Mouse (Mus musculus) gastrocnemius, postnatal 10 days (tissue): ENCODE measurements around the gene Wdr82. TPM values are rescaled to one million over a fixed set of nuclear protein-coding genes. Genes with fewer than 3 reads are reported as not detected.

ENCODE experiments used
- DNase-seq: peaks from one replicate; pipeline ENCODE4 v3.0.0; 2021; ENCODE audit warnings: mixed read lengths
- microRNA-seq, 2 experiments: library from miRNA; unstranded; fragments of <30 nt; microRNA quantifications; one replicate each; pipeline ENCODE4 v1.2.0; 2021
- total RNA-seq, 2 experiments: library from RNA; stranded (reverse); gene quantifications; 2 replicates each; pipeline ENCODE4 v1.2.3; 2021

The Wdr82 gene
- total RNA-seq, 2 experiments from 2014 or later: 31.1 to 38.8 TPM

- DNase-seq: no peak
Measured at GRCm38 (mm10) chr9:106225469-106226150, 54.9 kb downstream of the Wdr82 start.

- no peak for DNase-seq
Measured at GRCm38 (mm10) chr9:106226151-106226682, 55.5 kb downstream of the Wdr82 start.

- no peak for DNase-seq
Measured at GRCm38 (mm10) chr9:106227790-106228429, 57.2 kb downstream of the Wdr82 start.

GRCm38 (mm10) chr9:106230051-106230733, 59.5 kb downstream of the Wdr82 start:
- DNase-seq: no peak

GRCm38 (mm10) chr9:106230734-106231106, 60.0 kb downstream of the Wdr82 start:
- no peak for DNase-seq

- no peak for DNase-seq
Measured at GRCm38 (mm10) chr9:106231220-106231619, 60.5 kb downstream of the Wdr82 start.

GRCm38 (mm10) chr9:106231816-106232215, 61.1 kb downstream of the Wdr82 start:
- no peak for DNase-seq

GRCm38 (mm10) chr9:106232956-106233355, 62.2 kb downstream of the Wdr82 start:
- no peak for DNase-seq

GRCm38 (mm10) chr9:106233953-106234352, 63.2 kb downstream of the Wdr82 start:
- DNase-seq: no peak

- no peak for DNase-seq
Measured at GRCm38 (mm10) chr9:106235194-106235830, 64.6 kb downstream of the Wdr82 start.

- no peak for DNase-seq
Measured at GRCm38 (mm10) chr9:106236156-106236817, 65.6 kb downstream of the Wdr82 start.

- DNase-seq: no peak
Measured at GRCm38 (mm10) chr9:106236818-106237211, 66.1 kb downstream of the Wdr82 start.

GRCm38 (mm10) chr9:106237401-106237800, 66.7 kb downstream of the Wdr82 start:
- no peak for DNase-seq

- DNase-seq: no peak
Measured at GRCm38 (mm10) chr9:106237878-106238277, 67.2 kb downstream of the Wdr82 start.

Small RNA genes lying within 50 kb of the gene (microRNA-seq; reads per million reads assigned to microRNA genes)
- 0.32 to 0.75 reads per million in 2 experiments for gene Mir135a-1
- gene Mirlet7g: 46,936 to 69,578 reads per million in 2 experiments

Other genes starting within 250 kb of the Wdr82 start
- 1 to 10 TPM; 1.2 to 1.4 TPM for gene Col6a5, start 210.3 kb upstream of the Wdr82 start, total RNA-seq
- under 1 TPM; 0.09 to 0.18 TPM for gene Col6a4, start 74.1 kb upstream of the Wdr82 start, total RNA-seq
- under 1 TPM; 0.78 to 0.90 TPM for gene Glyctk, start 12.8 kb upstream of the Wdr82 start, total RNA-seq
- gene Ppm1m, start 28.8 kb downstream of the Wdr82 start, total RNA-seq: 10 to 100 TPM in 1 of 2 experiments, 1 to 10 TPM in 1; 8.0 to 10.0 TPM
- 10 to 100 TPM; 57.2 to 70.5 TPM for gene Twf2, start 32.2 kb downstream of the Wdr82 start, total RNA-seq
- under 1 TPM; 0.52 to 0.90 TPM for gene Tlr9, start 51.7 kb downstream of the Wdr82 start, total RNA-seq
- gene Alas1, start 77.7 kb downstream of the Wdr82 start, total RNA-seq: 100 to 1,000 TPM; 152 to 165 TPM
- 1 to 10 TPM; 3.7 to 5.2 TPM for gene Poc1a, start 110.1 kb downstream of the Wdr82 start, total RNA-seq
- 10 to 100 TPM; 16.0 to 19.9 TPM for gene Dusp7, start 197.7 kb downstream of the Wdr82 start, total RNA-seq